Mouse (Mus musculus) MEL (cell line): ENCODE results near the gene Snd1. TPM values are rescaled to one million over a fixed set of nuclear protein-coding genes. Genes with fewer than 3 reads are reported as not detected.

Source experiments
- DNase-seq: peaks from one replicate; pipeline ENCODE4 v3.0.0; 2011; ENCODE audit warnings: low read depth, low spot score
- H3K27ac ChIP-seq: 2 replicates; pipeline ENCODE4 v1.5.1; 2012; ENCODE audit warnings: low read depth, mild to moderate bottlenecking, control low read depth, low read length, moderate library complexity; ENCODE audit not compliant: control insufficient read depth
- H3K27me3 ChIP-seq, 2 experiments: fragments of 150-350 bp in 1 of 2; sonication (generic) in 1 of 2; 2 replicates each; pipeline ENCODE4 v1.6.1; 2012; ENCODE audit warnings: low read length in 2 of 2, mild to moderate bottlenecking in 2 of 2, improper control_type of control experiment in 1 of 2, moderate library complexity in 1 of 2; ENCODE audit not compliant: insufficient read depth in 2 of 2, control insufficient read depth in 1 of 2
- H3K36me3 ChIP-seq, 2 experiments: 2 replicates each; pipeline ENCODE4 v1.6.1; 2012 to 2014; ENCODE audit warnings: low read length in 2 of 2, improper control_type of control experiment in 1 of 2, inconsistent platforms in 1 of 2, mild to moderate bottlenecking in 1 of 2; ENCODE audit not compliant: insufficient read depth in 2 of 2, control insufficient read depth in 1 of 2
- H3K4me1 ChIP-seq, 2 experiments: fragments of 150-350 bp in 1 of 2; sonication (generic) in 1 of 2; 2 replicates each; pipeline ENCODE4 v1.6.1; 2012; ENCODE audit warnings: low read length in 2 of 2, improper control_type of control experiment in 1 of 2, mild to moderate bottlenecking in 1 of 2; ENCODE audit not compliant: insufficient read depth in 2 of 2, control insufficient read depth in 1 of 2
- H3K4me3 ChIP-seq, 2 experiments: fragments of 150-350 bp in 1 of 2; sonication (generic) in 1 of 2; 2 replicates each; pipeline ENCODE4 v1.5.1; 2012; ENCODE audit warnings: low read depth in 2 of 2, low read length in 2 of 2, mild to moderate bottlenecking in 2 of 2, moderate library complexity in 2 of 2, control low read depth in 1 of 2, improper control_type of control experiment in 1 of 2; ENCODE audit not compliant: control insufficient read depth in 1 of 2, insufficient read depth in 1 of 2
- H3K79me2 ChIP-seq: 2 replicates; pipeline ENCODE4 v1.6.1; 2012; ENCODE audit warnings: mild to moderate bottlenecking, low read length, moderate library complexity; ENCODE audit not compliant: control insufficient read depth, poor library complexity, insufficient read depth
- H3K9ac ChIP-seq: 2 replicates; pipeline ENCODE4 v1.6.1; 2012; ENCODE audit warnings: low read depth, mild to moderate bottlenecking, control low read depth, low read length, moderate library complexity; ENCODE audit not compliant: control insufficient read depth, poor library complexity, severe bottlenecking
- H3K9me3 ChIP-seq: fragments of 150-350 bp; sonication (generic); replicated peaks from 2 replicates; pipeline ENCODE4 v1.6.1; 2012; ENCODE audit warnings: mild to moderate bottlenecking, low read length, improper control_type of control experiment, moderate library complexity; ENCODE audit not compliant: insufficient read depth
- BHLHE40 ChIP-seq: IDR thresholded peaks from 2 replicates; pipeline ENCODE4 v1.6.1; 2012; ENCODE audit warnings: low read depth, mild to moderate bottlenecking, inconsistent platforms, low read length, improper control_type of control experiment, borderline replicate concordance
- CHD2 ChIP-seq: IDR thresholded peaks from 2 replicates; pipeline ENCODE4 v1.6.1; 2011; ENCODE audit warnings: low read length, improper control_type of control experiment
- CTCF ChIP-seq, 3 experiments: IDR thresholded peaks in 2 of 3; conservative IDR thresholded peaks in 1 of 3; 2 replicates each; pipeline ENCODE4 v1.5.1; 2011 to 2012; ENCODE audit warnings: low read length in 3 of 3, low read depth in 2 of 3, mild to moderate bottlenecking in 2 of 3, improper control_type of control experiment in 1 of 3, inconsistent platforms in 1 of 3, mixed read lengths in 1 of 3, moderate library complexity in 1 of 3; ENCODE audit not compliant: control insufficient read depth in 1 of 3, insufficient read depth in 1 of 3, poor library complexity in 1 of 3, severe bottlenecking in 1 of 3
- E2F4 ChIP-seq: IDR thresholded peaks from 2 replicates; pipeline ENCODE4 v1.6.1; 2011; ENCODE audit warnings: low read depth, low read length, improper control_type of control experiment, borderline replicate concordance
- KAT2A ChIP-seq: conservative IDR thresholded peaks from 2 replicates; pipeline ENCODE4 v1.6.1; 2012; ENCODE audit warnings: low read depth, low read length, improper control_type of control experiment, inconsistent platforms
- MEF2A ChIP-seq: IDR thresholded peaks from 2 replicates; pipeline ENCODE4 v1.6.1; 2014; ENCODE audit warnings: low read depth, mild to moderate bottlenecking, inconsistent platforms, low read length, improper control_type of control experiment; ENCODE audit not compliant: poor library complexity, insufficient replicate concordance, severe bottlenecking; ENCODE audit errors: extremely low read depth
- NRF1 ChIP-seq: IDR thresholded peaks from 2 replicates; pipeline ENCODE4 v1.6.1; 2014; ENCODE audit warnings: low read depth, mild to moderate bottlenecking, inconsistent platforms, low read length, improper control_type of control experiment, moderate library complexity; ENCODE audit not compliant: poor library complexity, insufficient read depth, severe bottlenecking
- RAD21 ChIP-seq: IDR thresholded peaks from 2 replicates; pipeline ENCODE4 v1.6.1; 2011; ENCODE audit warnings: mild to moderate bottlenecking, low read depth, low read length, improper control_type of control experiment
- RCOR1 ChIP-seq: IDR thresholded peaks from 2 replicates; pipeline ENCODE4 v1.6.1; 2012; ENCODE audit warnings: low read depth, mild to moderate bottlenecking, inconsistent platforms, low read length, improper control_type of control experiment
- SIN3A ChIP-seq: IDR thresholded peaks from 2 replicates; pipeline ENCODE4 v1.6.1; 2012; ENCODE audit warnings: low read length, improper control_type of control experiment, inconsistent platforms
- SMC3 ChIP-seq: IDR thresholded peaks from 2 replicates; pipeline ENCODE4 v1.6.1; 2011; ENCODE audit warnings: low read depth, low read length, improper control_type of control experiment
- TCF12 ChIP-seq: IDR thresholded peaks from 2 replicates; pipeline ENCODE4 v1.6.1; 2014; ENCODE audit warnings: low read depth, mild to moderate bottlenecking, inconsistent platforms, low read length, improper control_type of control experiment, moderate library complexity
- USF1 ChIP-seq: IDR thresholded peaks from 2 replicates; pipeline ENCODE4 v1.6.1; 2014; ENCODE audit warnings: low read depth, mild to moderate bottlenecking, inconsistent platforms, low read length, improper control_type of control experiment, moderate library complexity
- USF2 ChIP-seq, 2 experiments: IDR thresholded peaks; 2 replicates each; pipeline ENCODE4 v1.6.1; 2011 to 2012; ENCODE audit warnings: improper control_type of control experiment in 2 of 2, low read length in 2 of 2, borderline replicate concordance in 1 of 2, inconsistent platforms in 1 of 2, low read depth in 1 of 2, mild to moderate bottlenecking in 1 of 2; ENCODE audit not compliant: insufficient read depth in 1 of 2
- ZC3H11A ChIP-seq: IDR thresholded peaks from 2 replicates; pipeline ENCODE4 v1.6.1; 2012; ENCODE audit warnings: low read depth, mild to moderate bottlenecking, inconsistent platforms, low read length, improper control_type of control experiment
- ZKSCAN1 ChIP-seq: IDR thresholded peaks from 2 replicates; pipeline ENCODE4 v1.6.1; 2012; ENCODE audit warnings: low read depth, mild to moderate bottlenecking, inconsistent platforms, low read length, improper control_type of control experiment, moderate library complexity
- ZMIZ1 ChIP-seq: IDR thresholded peaks from 2 replicates; pipeline ENCODE4 v1.6.1; 2012; ENCODE audit warnings: low read depth, mild to moderate bottlenecking, inconsistent platforms, low read length, improper control_type of control experiment, moderate library complexity
- polyA plus RNA-seq, 2 experiments: library from polyadenylated mRNA; stranded (reverse) in 1 of 2; unstranded in 1 of 2; fragments of >175 nt in 1 of 2; fragments of >200 nt in 1 of 2; gene quantifications; 2 replicates each; pipeline versions ENCODE4 v1.2.1 to v1.2.4; 2012; ENCODE audit warnings: low replicate concordance in 2 of 2, low read depth in 1 of 2; ENCODE audit not compliant: insufficient read length in 2 of 2, insufficient read depth in 1 of 2, missing spikeins in 1 of 2
- total RNA-seq: library from RNA; depleted of rRNA; stranded (reverse); fragments of 300-350 nt; gene quantifications from 2 replicates; pipeline ENCODE4 v1.2.3, GENCODE M21; 2012

Gene Snd1
- total and polyA plus RNA-seq, 3 experiments: 192 to 280 TPM; not detected in 1

- Histone ChIP-seq H3K9ac (no peak overlapping the region), H3K9me3 (no peaks in the 10 kb centered on the region), H3K79me2 (no peaks in the 10 kb centered on the region), H3K4me1 (no peaks in the 10 kb centered on the region), H3K27me3 (no peaks in the 10 kb centered on the region), H3K36me3 (peaks cover 0 to 40% of the 10 kb centered on the region in 2 experiments; a peak in 2 of 4 replicates), H3K27ac (no peak overlapping the region), H3K4me3 (no peak overlapping the region)
- TF ChIP-seq KAT2A: no peak
- no peak for TF ChIP-seq MEF2A
- TF ChIP-seq E2F4: no peak
- no peak for TF ChIP-seq BHLHE40
- TF ChIP-seq ZMIZ1: no peak
- no peak for TF ChIP-seq ZKSCAN1
- TF ChIP-seq CTCF (IDR thresholded peaks at IDR 0.05 in 2 of 3, conservative IDR thresholded peaks at IDR 0.05 in 1 of 3; ENCODE audit: control insufficient read depth in 1 of 3, insufficient read depth in 1 of 3, low read depth in 2 of 3, low read length in 3 of 3, poor library complexity in 1 of 3, severe bottlenecking in 1 of 3): no peak
- TF ChIP-seq USF1: no peak
- no peak for TF ChIP-seq NRF1
- no peak for TF ChIP-seq RAD21
- no peak for TF ChIP-seq USF2 (IDR thresholded peaks at IDR 0.05; ENCODE audit: borderline replicate concordance in 1 of 2, insufficient read depth in 1 of 2, low read depth in 1 of 2, low read length in 2 of 2)
- DNase-seq: no peak
These were observed 80.5 kb downstream of the Snd1 start for GRCm38 (mm10) chr6:28555428-28555827.

DNA sequence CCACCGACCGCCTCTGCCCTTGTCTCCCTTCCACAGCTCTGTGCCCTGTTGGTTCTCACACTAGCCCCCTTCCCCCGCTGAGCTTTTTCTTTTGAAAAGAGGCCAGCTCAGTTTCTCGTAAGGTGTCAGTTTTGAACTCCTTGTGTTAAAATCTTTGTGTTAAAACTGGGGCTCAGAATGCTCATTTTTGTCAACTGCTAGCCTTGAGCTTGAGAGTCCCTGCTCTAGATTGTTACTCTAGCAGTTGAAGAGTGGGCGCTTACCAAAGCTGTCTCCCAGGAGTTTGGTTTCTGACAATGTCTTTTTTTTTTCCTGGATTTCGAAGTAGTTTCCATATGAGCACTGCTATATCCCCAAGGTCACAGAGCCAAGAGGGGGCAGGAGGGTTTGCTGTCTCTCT, 82.8 kb downstream of the Snd1 start:
- Histone ChIP-seq H3K36me3 (peaks cover 0 to 29% of the 10 kb centered on the region in 2 experiments; a peak in 2 of 4 replicates), H3K9ac (no peak overlapping the region), H3K4me1 (no peaks in the 10 kb centered on the region), H3K27ac (no peak overlapping the region), H3K9me3 (no peaks in the 10 kb centered on the region), H3K27me3 (no peaks in the 10 kb centered on the region)
- DNase-seq: no peak
- TF ChIP-seq CHD2 (no peak), ZMIZ1 (no peak), RCOR1 (no peak), ZC3H11A (no peak), SIN3A (no peak), SMC3 (no peak), MEF2A (no peak), TCF12 (no peak), NRF1 (no peak)
- TF ChIP-seq, all 39 proteins: peak for 0
- Histone ChIP-seq H3K4me3 (no peak overlapping the region), H3K79me2 (no peaks in the 10 kb centered on the region)
